Mouse (Mus musculus): ENCODE measurements around the gene Kcnq1.

The Kcnq1 gene

DNA sequence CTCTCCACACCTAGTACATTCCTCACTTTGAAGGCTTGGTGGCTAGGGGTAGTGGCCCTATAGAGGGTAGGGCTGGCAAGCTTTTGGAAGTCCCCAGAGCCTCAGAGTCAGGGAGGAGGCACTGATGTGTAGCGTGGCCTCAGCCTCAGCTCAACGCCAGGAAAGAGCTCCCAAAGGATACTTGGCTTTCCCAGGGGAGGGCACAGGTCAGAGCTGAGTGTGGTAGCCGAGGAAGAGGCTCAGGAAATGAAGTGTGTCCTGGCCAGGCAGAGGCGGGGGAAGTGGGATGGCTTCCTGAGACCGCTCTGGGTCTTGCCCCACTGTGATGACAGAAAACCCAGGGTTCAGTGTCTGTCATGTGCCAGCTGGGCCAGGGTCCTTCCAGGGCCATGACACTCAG is 30.4 kb downstream of the Kcnq1 start:
- DNase-seq (ENCODE audit: low spot score in 2 of 2) = no peak

DNA sequence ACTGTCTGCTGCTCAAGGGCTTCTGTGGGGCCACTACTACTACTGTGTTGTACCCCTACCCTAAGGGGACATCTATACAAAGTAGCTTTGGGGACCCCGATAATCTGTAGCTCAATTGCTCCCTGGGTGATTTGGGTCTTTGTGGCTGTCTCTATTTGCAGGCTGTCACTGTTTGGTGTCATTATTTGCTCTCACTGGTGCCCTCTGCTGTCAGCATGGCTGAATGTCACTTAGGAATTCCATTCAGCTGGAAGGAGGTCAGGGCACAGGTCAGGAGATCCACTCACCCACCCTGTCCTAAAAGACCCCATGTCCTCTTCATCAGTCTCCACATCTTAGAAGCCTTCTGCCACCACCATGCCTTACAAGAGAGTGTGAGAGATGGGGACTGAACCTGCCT is 32.6 kb downstream of the Kcnq1 start:
- DNase-seq (ENCODE audit: low spot score in 2 of 2) = peak in 1 of 2 experiments; percentile 51

DNA sequence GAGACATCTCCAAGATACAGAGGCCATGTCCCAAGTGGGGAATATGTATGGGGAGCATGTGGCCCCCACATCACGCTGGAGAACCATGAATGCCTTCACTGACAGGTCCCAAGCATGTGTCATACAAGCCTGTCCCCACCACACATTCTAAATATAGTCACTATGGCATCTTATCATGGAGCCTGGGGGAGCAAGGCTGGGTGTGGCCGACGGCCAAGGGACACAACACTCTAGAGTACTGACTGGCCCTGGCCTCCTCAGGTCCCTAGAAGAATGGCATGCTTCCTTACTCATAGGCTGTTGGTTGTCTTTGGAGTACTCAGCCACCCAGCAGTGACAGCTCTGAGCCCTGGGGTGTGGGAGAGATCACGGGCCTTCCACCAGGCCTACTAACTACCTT is 33.8 kb downstream of the Kcnq1 start:
- DNase-seq (ENCODE audit: low spot score in 2 of 2) = no peak

DNA sequence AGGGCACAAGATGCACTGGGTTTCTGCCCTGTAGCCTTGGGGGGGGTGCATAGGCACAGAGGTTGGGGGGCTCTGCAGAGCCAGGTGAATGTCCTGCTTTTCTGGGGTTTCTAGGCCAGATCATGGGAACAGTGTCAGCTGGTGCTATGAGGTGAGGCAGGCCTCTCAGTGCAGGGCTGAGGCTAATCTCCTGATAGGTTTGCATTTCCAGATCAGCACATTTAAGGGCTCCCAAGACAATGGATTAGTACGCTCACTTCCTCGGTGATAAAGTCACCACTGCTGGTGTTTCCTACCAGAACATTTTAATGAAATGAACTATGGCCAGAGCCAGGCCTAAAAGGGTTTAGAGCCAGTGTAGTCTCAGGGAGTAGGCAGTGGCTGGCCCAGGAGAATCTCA is 36.5 kb downstream of the Kcnq1 start:
- no peak for DNase-seq (ENCODE audit: low spot score in 2 of 2)

DNA sequence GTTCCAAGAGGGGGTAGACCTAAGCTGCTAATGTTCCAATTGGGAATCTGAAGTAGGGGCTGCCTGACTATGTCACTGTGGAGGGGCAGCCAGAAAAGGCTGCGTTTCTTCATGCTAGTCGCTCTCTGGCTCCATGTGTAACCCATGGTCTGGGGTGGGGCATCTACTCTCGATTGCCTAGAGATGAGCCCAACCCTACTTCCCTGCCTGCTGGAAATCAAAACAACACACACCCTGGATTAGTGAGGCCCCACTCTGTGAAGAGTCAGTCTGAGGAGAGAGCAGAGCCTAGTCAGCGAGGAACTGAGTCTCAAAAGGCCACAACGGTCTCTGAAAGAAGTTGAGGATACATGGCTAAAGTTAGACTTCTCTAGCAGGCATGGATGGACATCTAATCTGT is 40.9 kb downstream of the Kcnq1 start:
- no peak for DNase-seq (ENCODE audit: low spot score in 2 of 2)

DNA sequence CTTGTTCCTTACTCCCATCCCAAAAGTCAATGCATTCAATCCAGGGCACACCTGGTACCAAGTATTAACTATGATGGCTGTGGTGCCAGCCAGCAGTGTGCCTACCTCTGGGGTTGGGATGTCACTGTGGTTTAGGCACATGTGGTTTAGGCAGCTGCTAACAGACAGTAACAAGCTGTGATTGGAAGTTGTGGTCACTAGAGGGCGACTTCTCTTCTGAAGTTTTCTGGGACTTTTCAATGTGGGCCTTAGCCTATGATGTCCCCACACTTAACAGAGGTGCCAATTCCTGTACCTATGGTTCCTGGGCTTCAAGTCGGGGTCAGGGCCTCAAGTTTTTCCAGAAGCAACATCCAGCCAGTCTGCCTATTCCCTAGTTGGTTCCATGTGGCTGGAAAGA is 45.0 kb downstream of the Kcnq1 start:
- DNase-seq (ENCODE audit: low spot score in 2 of 2) = peak; percentile 29 to 43

DNA sequence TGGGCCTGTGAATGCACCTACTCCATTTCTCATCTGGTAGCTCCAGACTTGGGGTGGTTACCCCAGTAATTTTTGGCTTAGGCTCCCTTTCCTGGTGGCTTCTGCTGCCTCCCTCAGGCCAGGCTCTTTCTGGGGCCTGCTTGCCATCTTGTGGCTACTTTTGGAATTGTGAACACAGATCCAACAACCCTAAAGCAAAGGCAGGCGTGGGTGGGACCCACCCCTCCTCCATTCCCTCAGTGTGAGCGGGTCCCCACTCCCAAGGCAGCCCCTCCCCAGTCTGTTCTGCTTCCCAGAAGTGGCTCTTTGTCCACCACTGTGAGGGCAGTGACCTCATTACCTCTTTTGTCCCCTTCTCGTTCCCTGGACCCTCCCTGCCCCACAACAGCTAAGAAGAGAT is 46.2 kb downstream of the Kcnq1 start:
- peak; percentile 31 to 33 for DNase-seq (ENCODE audit: low spot score in 2 of 2)

DNA sequence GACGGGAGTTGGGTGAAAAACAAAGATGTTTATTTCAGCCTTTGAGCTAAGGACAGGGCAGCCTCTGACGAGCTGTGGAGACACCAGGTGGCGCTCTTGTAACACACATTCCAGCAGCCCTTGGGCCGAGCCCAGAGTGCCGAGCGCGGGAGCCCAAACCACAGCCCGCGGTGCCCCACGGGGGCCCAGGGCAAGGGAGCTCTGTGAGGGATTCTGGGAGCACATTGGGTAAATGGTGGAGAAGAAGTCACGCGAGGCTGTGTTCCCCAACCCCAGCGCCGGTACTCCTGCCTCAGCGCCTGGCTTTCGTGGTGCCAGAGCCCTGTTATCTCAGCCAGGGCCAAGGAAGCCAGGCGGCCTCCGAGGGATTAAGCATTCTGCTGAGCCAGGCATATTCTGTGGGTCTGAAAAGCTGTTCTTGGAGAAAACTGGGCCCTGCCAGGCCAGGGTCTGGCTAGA is 47.8 kb downstream of the Kcnq1 start:
- peak; percentile 77 to 88 for DNase-seq (ENCODE audit: low spot score in 2 of 2)

DNA sequence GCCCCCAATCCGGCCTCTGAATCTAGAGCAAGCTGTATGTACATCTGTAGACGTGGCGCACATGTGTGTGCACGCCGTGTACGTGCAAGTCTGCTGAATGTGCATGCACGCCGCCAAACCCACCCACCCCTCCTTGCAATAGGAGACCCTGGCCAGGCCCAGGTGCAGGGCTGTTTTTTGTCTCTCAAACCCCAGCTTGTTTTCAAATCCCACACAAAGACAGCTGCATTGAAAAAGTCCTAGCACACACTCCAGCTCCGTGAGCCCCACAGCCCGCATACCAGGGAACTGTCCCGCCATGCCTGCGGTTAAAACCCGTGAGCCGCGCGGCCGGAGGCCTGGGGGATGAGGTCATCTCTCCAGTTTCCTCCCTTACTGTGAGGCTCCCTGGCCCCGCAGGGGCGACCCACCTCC is 48.3 kb downstream of the Kcnq1 start:
- DNase-seq (ENCODE audit: low spot score in 2 of 2) = no peak

DNA sequence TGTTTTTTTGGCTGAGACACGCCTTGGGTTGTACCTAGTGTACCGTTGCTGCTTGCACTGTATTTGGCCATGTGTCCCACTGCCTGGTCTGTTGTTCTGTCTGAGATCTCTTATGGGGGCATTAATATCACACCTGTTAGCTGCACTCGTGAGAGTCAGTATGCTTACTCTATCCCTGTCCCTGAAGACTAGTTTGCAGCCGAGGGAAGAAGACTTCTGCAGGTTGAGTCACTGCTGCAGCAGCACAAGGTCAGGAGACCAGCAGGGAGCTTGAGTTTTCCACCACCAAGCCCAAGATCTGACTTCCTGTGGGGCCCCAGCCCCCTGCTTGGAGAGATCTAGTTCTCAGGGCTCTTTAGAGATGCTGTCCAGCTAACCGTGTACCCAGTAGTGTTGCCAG is 49.1 kb downstream of the Kcnq1 start:
- DNase-seq (ENCODE audit: low spot score in 2 of 2) = no peak

DNA sequence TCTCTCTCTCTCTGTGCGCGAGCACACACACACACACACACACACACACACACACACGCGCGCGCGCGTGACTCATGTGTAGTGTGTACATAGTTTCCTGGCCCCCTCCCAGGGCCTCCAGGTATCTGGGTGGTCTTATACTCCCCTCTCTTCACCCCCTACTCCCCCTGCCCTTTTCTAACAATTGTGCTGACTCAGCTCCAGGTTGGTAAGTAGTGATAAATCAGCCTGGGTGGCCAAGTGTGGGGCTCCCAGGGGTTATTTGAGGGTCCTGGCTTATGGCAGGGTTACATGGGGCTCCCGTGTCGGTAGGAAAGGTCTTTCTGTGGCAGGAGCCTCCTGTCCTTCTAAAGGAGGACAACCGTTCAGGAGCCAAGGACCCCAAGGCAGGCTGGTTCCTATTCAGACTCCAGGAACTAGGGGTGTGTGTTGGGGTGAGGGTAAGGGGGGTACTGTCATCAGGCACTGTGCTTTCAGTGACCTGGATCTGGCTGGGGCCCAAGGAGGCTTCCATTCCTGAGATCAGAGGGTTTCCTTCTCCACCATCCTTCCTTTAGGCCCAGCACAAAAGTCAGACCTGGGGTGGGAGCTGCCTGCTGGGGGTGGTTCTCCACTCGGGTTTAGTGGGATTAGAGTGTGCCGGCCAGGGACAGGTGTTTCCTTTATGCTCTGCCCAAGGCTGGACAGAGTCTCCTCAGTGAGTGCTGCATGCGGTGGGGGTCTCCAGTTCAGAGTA is 52.7 kb downstream of the Kcnq1 start:
- no peak for DNase-seq (ENCODE audit: low spot score in 2 of 2)

DNA sequence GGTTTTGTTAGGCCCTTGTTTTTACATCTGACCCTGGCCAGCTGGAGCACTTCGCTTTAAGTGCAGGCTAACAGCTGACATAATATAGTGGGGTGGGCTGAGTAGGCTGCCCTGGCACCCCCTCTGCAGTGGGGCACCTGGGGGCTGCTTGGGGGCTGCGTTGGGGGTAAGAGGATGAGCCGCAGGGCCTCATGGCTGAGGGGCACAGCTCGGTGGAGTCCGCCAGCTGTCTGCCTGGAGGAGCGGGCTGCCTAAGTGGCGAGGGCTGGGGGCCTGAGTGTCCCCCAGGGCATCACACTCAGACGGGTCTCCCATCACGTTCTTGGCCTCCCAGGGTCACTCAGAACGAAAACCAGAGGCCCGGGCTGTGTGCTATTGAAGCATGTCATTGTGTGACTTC is 53.3 kb downstream of the Kcnq1 start:
- no peak for DNase-seq (ENCODE audit: low spot score in 2 of 2)

DNA sequence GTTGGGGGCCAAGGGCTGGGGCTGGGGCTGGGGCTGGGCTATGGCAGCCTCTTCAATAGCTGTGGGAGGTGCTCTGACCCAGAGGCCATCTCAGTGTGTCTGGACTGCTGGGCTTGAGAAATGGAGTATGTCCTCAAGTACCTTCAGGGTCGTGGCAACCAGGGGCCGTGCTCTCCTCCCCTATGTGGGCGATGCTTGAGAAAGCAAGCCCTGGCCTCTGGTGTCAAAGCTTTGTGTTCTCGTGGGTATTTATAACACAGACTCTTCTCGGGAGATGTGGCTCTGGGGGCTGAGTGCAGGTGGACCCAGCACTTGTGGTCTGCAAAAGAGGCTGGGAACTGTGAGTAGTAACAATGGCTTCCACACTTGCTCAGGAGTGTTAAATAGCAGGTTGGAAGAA is 53.9 kb downstream of the Kcnq1 start:
- DNase-seq (ENCODE audit: low spot score in 2 of 2) = no peak

DNA sequence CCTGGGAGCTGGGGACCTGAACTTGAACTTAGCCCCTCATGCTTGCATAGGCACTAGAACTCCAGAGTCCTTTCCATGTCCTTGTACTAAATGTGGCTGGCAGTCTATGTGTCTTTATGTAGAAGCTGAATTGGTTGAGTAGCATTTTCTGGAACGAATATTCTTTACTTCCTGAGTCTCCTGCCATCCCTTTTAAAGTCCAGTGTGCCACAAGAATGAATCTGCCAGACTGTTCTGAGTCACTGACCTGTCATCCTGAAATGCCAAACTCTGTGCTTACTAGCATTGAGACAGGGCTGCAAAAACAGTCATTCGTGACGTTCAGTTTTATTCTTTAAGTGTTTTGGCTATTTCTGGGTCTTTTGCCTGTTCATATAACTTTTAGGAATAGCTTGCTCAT is 55.9 kb downstream of the Kcnq1 start:
- no peak for DNase-seq (ENCODE audit: low spot score in 2 of 2)

DNA sequence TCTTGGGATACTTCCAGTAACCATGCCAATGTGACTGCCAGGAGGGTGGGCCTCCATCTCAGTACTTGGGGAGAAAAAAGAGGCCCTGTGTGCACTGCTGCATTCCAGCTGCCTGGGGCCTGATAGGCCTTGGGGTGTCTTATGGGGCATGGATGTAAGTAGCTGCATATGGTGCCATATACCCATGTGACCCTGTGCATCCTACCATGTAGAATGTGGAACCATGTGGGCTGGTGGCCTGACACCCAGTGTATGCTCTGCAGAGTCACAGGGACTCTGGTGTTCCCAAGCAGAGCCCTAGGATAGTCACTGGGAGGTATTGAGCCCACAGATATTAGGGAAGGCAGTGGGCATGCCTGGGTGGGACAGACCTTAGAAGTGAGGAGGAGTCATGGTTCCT is 57.9 kb downstream of the Kcnq1 start:
- DNase-seq (ENCODE audit: low spot score in 2 of 2) = no peak

DNA sequence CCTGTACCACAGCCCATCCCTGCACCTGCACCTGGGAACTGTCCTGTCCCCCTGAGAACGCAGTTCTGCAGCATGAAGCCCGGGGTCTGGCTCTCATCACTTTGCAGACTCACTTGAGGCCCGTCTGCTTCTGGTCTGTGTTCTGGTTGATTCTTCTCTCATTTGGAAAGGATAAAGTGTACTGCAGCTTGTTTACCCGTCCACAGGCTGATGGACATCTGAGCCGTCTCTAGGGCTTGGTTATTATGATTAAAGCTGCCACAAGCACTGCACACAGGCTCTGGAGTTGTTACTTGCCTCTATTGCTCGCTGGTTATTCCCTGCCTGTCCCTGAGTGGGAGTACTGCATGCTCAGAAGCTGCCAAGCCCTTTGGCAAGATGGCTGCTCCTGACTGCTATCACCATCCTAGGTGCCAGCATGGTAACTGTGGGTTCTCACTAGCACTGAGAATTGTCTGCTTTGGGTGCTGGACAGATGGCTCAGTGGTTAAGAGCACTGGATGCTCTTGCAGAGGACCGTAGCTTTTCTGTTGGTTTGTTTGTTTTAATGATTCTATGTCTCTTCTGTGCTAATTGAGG is 59.6 kb downstream of the Kcnq1 start:
- no peak for DNase-seq (ENCODE audit: low spot score in 2 of 2)

DNA sequence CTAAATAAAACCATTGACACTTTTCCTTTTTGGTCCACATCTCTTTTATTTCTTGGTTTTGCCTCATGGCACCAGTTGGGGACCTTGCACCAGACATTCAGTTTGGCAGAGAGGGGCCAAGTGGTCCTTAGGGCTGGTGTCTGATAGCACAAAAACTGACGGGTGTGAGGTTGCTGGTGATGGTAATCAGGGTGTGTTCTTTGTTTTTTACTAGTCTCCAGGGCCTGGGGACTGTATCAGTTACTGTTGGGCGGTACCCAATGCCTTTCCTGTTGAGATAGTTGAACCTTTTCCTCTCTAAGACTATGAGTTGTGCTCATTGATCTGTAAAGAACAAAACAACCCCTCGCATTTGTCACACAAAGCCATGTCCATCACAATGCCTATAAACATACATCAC is 61.1 kb downstream of the Kcnq1 start:
- no peak for DNase-seq (ENCODE audit: low spot score in 2 of 2)

DNA sequence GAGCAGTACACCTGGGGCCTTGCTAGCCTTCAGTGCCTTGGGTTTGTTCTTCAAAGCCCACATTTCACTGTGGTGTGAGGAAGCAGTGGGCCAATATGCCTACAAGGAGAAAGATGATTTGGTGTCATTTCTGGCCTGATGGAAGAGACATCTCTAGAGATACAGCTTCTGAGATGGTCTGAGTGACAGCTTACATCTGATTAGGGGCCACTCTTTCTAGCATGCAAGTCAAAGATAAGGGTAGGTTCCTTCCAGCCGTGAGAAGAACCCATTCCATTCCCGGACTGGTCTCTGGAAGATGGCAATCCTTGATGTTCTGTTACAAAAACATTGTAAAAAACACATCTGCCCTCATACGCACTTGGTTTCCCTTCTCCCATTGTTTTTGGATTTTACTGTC is 63.2 kb downstream of the Kcnq1 start:
- DNase-seq (ENCODE audit: low spot score in 2 of 2) = no peak

DNA sequence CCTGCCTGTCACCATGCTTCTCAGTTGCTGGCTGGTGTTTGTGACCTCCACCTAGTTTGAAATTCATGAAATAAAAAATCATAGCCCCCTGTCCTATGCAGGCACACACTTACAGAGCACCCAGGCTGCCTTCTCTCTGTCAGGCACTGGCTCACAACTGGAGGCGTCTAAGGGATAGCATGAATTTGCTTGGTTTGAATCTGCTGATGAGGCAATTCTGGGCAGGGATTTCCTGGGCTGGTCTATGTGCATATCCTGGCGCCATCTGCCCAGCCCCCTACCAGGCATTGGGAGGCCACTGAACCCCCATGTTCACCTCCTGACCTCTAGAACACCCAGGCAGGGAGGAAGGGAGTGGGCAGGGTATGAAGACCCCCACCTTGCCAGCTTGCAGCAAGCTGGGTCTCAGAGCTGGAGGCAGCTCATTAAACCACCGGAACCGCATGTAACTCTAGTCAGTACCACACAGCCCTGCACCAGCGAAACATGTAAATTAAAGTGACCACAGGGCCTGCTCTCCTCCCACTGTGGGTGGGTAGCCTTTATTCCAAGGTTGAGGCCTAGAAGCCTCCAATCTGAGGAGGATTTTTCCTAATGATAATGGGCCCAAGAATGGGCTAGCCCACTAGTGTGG is 66.9 kb downstream of the Kcnq1 start:
- no peak for DNase-seq (ENCODE audit: low spot score in 2 of 2)

DNA sequence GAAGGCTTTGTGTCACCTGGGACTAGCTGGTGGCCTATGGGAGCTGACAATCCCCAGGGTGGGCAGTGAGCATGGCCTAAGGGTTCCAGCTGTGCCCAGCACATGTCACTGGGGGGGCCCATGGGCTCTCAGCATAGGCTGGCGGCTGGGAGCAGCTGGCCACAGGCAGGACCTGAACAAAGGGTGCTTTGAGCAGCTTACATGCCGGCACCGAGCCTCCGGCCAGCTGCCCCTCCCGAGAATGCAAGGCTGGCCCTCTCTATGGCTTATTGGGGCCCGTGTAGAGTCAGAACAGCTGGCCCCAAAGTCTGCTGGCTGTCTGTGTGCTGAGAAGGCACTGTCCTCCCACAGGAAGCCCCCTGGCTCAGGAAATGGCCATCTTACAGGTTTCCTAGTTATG is 68.5 kb downstream of the Kcnq1 start:
- DNase-seq (ENCODE audit: low spot score in 2 of 2) = peak; percentile 49 to 52

DNA sequence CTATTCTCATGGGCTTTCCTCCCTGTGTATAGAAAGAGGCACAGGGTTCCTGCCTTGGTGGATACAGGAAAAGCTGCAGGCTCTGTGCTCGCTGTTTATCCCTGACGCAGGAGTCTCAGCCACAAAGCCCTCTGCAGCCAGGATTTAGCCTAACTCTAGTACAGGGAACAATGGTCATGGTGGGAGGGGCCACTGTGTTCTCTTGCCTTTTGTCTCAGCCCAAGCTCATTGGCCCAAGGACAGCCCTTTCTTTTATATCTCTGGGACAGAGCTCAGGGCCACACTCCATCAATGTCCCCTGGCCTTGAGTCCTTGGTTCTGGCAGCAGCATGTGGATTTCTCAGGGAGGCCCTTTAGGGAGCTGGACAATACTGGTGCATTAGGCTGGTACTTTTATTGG is 72.7 kb downstream of the Kcnq1 start:
- no peak for DNase-seq (ENCODE audit: low spot score in 2 of 2)

DNA sequence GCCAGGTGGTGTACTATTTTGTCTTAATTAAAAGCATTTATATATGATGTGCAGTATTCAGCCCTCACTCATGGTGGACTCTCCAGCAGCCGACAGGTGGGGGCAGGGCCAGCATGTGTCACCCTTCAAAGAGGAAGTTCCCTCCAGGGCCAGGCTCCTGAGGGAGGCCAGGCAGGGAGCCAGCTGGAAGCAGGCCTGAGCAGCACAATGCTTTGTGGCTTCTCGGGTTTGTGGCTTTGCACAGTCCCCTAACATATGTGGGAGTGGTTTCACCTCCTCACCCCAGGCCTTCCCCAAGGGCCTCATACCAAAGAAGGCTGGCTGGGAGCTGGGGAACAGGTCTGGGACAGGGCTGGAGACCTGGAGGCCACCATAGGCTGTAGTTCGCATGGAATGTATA is 74.6 kb downstream of the Kcnq1 start:
- DNase-seq (ENCODE audit: low spot score in 2 of 2) = peak; percentile 46 to 57

DNA sequence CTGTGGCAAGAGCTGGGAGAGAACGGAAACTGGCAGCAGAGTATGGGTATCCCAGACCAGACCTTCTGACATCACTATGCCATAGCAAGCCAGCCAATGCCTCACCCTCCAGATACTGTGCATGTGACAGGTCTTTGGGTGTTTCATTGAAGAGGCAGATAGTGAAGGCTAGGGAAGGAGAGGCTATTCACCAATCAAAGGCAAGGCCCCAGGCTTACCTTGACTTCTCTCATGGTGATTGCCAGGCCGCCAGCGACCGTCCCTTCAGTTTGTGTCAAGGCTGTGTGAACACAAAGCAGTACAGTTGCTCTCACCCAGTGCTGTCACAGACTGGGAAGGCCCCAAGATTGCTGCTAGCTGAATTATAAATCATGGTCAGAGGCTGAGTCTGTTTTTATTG is 75.1 kb downstream of the Kcnq1 start:
- DNase-seq (ENCODE audit: low spot score in 2 of 2) = no peak

All from right cerebral cortex, postnatal 10 days (tissue).